Mouse (Mus musculus) ES-Bruce4 (cell line): ENCODE measurements at regions not wholly inside any gene's neighbourhood (a gene's known extent, or its start where the extent isn't known, plus 50 kb on each side); places are given as distances from the start of the nearest gene placed in this dataset.

Experiments used
- CTCF ChIP-seq: IDR thresholded peaks from one replicate; pipeline ENCODE4 v1.8.1; 2011; ENCODE audit warnings: low read depth, low read length
- EP300 ChIP-seq: IDR thresholded peaks from 2 replicates; pipeline ENCODE4 v1.6.1; 2011; ENCODE audit warnings: low read depth, low read length; ENCODE audit not compliant: insufficient read depth

DNA sequence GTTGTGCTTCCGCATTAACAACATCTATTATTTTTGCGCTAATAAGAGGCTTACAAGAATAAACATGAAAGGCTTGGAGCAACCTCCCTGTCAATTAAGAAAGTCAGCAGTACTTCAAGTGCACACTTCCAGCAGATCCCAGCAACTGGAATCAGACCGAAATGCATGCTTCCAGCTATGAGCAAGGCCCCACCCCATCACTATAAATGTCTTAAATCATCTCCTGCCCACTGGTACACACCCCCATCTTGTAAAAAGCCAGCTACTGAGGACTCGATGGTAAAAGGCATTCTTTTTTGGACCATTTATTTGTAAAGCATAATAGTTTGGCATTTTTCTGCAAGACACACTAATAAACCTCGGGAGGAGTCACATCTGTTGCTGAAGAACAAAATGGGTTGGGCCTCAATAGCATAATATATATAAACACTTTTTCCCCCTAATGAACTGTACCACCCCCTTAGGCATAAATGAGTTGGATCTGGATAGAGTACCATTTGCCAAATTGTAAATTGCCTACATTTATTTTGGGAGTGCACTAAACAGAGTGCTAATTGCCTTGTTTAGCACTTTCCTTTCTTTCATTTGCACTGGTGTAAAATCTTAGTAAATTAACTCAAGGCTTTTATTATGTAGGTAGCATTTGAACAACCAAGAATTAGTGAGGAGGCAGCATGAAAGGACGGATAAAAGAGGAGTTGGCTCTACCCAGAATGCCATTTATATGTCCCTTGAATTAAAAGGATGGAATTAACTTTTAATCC lies 371.8 kb downstream of the Nr2f2 start:
- TF ChIP-seq EP300 (no peak), CTCF (no peak)
